Mouse (Mus musculus) spleen, adult 2 months (tissue): ENCODE measurements around the gene Col13a1. TPM values are rescaled to one million over a fixed set of nuclear protein-coding genes. Genes with fewer than 3 reads are reported as not detected.

Experiments
- DNase-seq, 2 experiments: peaks; one replicate each; pipeline versions ENCODE4 v3.0.0 to v3.0.0-alpha.2; 2012 to 2021; ENCODE audit warnings: low spot score in 2 of 2, low read depth in 1 of 2
- H3K27ac ChIP-seq: fragments of 200-500 bp; 2 replicates; pipeline ENCODE4 v1.5.1; 2012; ENCODE audit warnings: low read length, inconsistent platforms; ENCODE audit not compliant: insufficient read depth
- H3K27me3 ChIP-seq: fragments of 200-500 bp; 2 replicates; pipeline ENCODE4 v1.6.1; 2012; ENCODE audit warnings: mild to moderate bottlenecking, moderate library complexity, low read length, inconsistent platforms; ENCODE audit not compliant: control insufficient read depth, insufficient read depth
- H3K36me3 ChIP-seq: fragments of 200-500 bp; 2 replicates; pipeline ENCODE4 v1.6.1; 2012; ENCODE audit warnings: mild to moderate bottlenecking, low read length, inconsistent platforms; ENCODE audit not compliant: control insufficient read depth, insufficient read depth
- H3K4me1 ChIP-seq: fragments of 200-500 bp; 2 replicates; pipeline ENCODE4 v1.6.1; 2011; ENCODE audit warnings: inconsistent platforms; ENCODE audit not compliant: control insufficient read depth, insufficient read depth, insufficient read length
- H3K4me3 ChIP-seq: fragments of 200-500 bp; 2 replicates; pipeline ENCODE4 v1.5.1; 2011; ENCODE audit warnings: mild to moderate bottlenecking, inconsistent platforms; ENCODE audit not compliant: insufficient read depth, insufficient read length; ENCODE audit errors: extremely low read depth
- CTCF ChIP-seq: fragments of 200-500 bp; IDR thresholded peaks from 2 replicates; pipeline ENCODE4 v1.5.1; 2011; ENCODE audit warnings: mild to moderate bottlenecking, inconsistent platforms; ENCODE audit not compliant: insufficient read depth, insufficient read length, insufficient replicate concordance; ENCODE audit errors: extremely low read depth
- POLR2A ChIP-seq: fragments of 200-500 bp; IDR thresholded peaks from 2 replicates; pipeline ENCODE4 v1.6.1; 2011; ENCODE audit warnings: low read depth, low read length, inconsistent platforms
- WGBS: fragments of 180-500 bp; shearing (Covaris S2); methylation state at CpG from one replicate; pipeline ENCODE4 v1.1.7; 2018; 5-methylcytosine and 5-hydroxymethylcytosine counted together
- polyA plus RNA-seq: library from polyadenylated mRNA; depleted of rRNA; stranded (reverse); fragments of >200 nt; gene quantifications from 2 replicates; pipeline ENCODE4 v1.2.3, GENCODE M21; 2012

The Col13a1 gene
- polyA plus RNA-seq, 1 experiment, result 0.92 TPM

DNA sequence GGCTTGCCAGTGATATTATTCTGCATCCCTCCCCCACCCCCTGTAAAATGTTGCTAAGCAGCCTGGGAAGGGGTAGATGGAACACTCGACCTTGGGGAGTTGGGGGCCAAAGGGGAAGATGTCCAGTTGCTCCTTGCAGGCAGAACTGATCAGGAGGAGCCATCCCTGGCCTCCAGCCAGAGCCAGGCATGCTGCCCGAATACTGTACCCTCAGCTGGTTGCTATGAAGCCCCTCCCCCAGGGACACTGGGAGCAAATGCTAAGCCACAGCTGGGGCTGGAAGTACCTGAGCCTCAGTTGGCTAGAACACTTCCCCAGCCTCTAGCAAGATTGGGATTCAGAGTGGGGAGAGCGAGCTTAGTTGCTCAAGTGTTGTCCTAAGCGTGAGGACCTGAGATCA is 6.9 kb downstream of the Col13a1 start:
- no peak overlapping the region for H3K27ac ChIP-seq
- no peaks in the 10 kb centered on the region for H3K36me3 ChIP-seq
- H3K4me3 ChIP-seq, result no peak overlapping the region
- TF ChIP-seq CTCF (no peak), POLR2A (no peak)
- no peaks in the 10 kb centered on the region for H3K4me1 ChIP-seq
- H3K27me3 ChIP-seq, result no peaks in the 10 kb centered on the region
- 57% methylated on average over 4 of the region's 4 CpGs for WGBS
- DNase-seq, result no peak

- WGBS, result 63% methylated on average over 7 of the region's 7 CpGs
- Histone ChIP-seq H3K4me1 (no peaks in the 10 kb centered on the region), H3K27ac (no peak overlapping the region)
Observed at GRCm38 (mm10) chr10:61968003-61968553, 10.8 kb downstream of the Col13a1 start.

GRCm38 (mm10) chr10:61967207-61967606 is 11.7 kb downstream of the Col13a1 start:
- no peak for TF ChIP-seq CTCF
- TF ChIP-seq POLR2A, result no peak
- no peaks in the 10 kb centered on the region for H3K36me3 ChIP-seq
- WGBS, result 58% methylated on average over 3 of the region's 3 CpGs

More at GRCm38 (mm10) chr10:61968003-61968553, 10.8 kb downstream of the Col13a1 start:
- H3K27me3 ChIP-seq, result no peaks in the 10 kb centered on the region
- no peak overlapping the region for H3K4me3 ChIP-seq
- no peaks in the 10 kb centered on the region for H3K36me3 ChIP-seq
- TF ChIP-seq POLR2A, result no peak
- TF ChIP-seq CTCF, result no peak
- DNase-seq, result no peak

GRCm38 (mm10) chr10:61965386-61965841 is 13.5 kb downstream of the Col13a1 start:
- Histone ChIP-seq H3K4me3 (no peak overlapping the region), H3K4me1 (no peaks in the 10 kb centered on the region), H3K27me3 (no peaks in the 10 kb centered on the region), H3K27ac (no peak overlapping the region), H3K36me3 (no peaks in the 10 kb centered on the region)
- no peak for TF ChIP-seq POLR2A
- TF ChIP-seq CTCF, result no peak
- no peak for DNase-seq
- 76% methylated on average over 7 of the region's 7 CpGs for WGBS

More at GRCm38 (mm10) chr10:61967207-61967606, 11.7 kb downstream of the Col13a1 start:
- no peak overlapping the region for H3K4me3 ChIP-seq
- no peaks in the 10 kb centered on the region for H3K27me3 ChIP-seq
- H3K27ac ChIP-seq, result no peak overlapping the region
- DNase-seq, result no peak
- no peaks in the 10 kb centered on the region for H3K4me1 ChIP-seq

- 71% methylated on average over 6 of the region's 6 CpGs for WGBS
- Histone ChIP-seq H3K36me3 (no peaks in the 10 kb centered on the region), H3K27me3 (no peaks in the 10 kb centered on the region), H3K27ac (no peak overlapping the region), H3K4me1 (no peaks in the 10 kb centered on the region), H3K4me3 (no peak overlapping the region)
- no peak for DNase-seq
- no peak for TF ChIP-seq POLR2A
- no peak for TF ChIP-seq CTCF
Observed at GRCm38 (mm10) chr10:61956718-61957117, 22.2 kb downstream of the Col13a1 start.

DNA sequence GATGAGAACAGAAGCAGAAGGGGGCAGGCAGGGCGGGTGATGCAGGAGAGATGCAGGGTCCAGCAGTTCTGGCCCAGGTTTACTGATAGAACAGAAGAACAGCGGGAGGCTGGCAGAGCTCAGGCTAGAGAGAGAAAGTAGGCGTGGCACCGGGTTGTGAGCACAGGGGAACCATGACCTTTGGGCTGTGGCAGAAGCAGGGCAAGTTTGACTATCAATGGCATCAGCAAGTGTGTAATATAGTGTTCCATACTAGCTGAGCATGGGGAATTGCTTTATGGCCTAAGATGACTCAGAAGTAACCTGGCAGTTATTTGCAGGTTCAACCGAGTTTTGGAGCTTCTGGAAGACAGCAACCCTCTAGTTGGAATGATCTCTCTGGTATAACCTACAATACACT is 25.0 kb downstream of the Col13a1 start:
- TF ChIP-seq POLR2A, result no peak
- TF ChIP-seq CTCF, result no peak
- no peaks in the 10 kb centered on the region for H3K4me1 ChIP-seq
- H3K27ac ChIP-seq, result no peak overlapping the region
- WGBS, result 88% methylated on average over 5 of the region's 5 CpGs
- no peak overlapping the region for H3K4me3 ChIP-seq
- no peaks in the 10 kb centered on the region for H3K27me3 ChIP-seq
- no peak for DNase-seq
- H3K36me3 ChIP-seq, result no peaks in the 10 kb centered on the region

GRCm38 (mm10) chr10:61949542-61949941 is 29.4 kb downstream of the Col13a1 start:
- H3K4me1 ChIP-seq, result no peaks in the 10 kb centered on the region
- no peak for DNase-seq
- no peaks in the 10 kb centered on the region for H3K36me3 ChIP-seq
- TF ChIP-seq POLR2A (no peak), CTCF (no peak)
- H3K27ac ChIP-seq, result no peak overlapping the region
- 94% methylated on average over 6 of the region's 6 CpGs for WGBS
- no peaks in the 10 kb centered on the region for H3K27me3 ChIP-seq
- H3K4me3 ChIP-seq, result no peak overlapping the region
